Mouse (Mus musculus): ENCODE measurements around the gene Olfr813. TPM values are rescaled to one million over a fixed set of nuclear protein-coding genes. Genes with fewer than 3 reads are reported as not detected.

The Olfr813 gene
- not detected for polyA plus RNA-seq (2015; fragmentation: Illumina TruSeq; extraction: RNeasy Lipid Tissue Mini Kit (QIAGEN cat#74804); ENCODE audit: insufficient read depth, low read depth, low replicate concordance)

GRCm38 (mm10) chr10:129855067-129855466 lies at the start of gene Olfr813:
Gene Olfr813, plus strand, starts transcription at chr10:129855367.

DNA sequence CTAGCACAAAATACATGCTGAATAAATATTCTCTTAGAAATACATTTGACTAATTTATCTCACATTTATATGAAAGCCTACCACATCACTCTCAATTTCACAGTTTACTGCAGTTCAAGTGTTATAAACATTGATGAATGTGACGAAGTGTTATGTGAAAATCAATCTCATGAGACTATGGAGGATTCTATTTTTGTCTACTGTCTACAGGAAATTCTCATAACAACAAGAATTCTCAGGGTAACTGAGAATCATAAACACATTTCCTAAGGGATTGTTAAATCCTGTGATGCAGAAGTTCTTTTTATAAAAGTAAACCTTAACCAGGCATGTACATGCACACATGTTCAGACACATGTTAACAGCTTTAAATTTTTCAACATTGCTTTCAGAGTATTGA lies 9.2 kb upstream of the Olfr813 start, which contains the start of gene Olfr812:
Gene Olfr812 (minus strand): TSS at position 101 of the 400 bp plus-strand sequence.

DNA sequence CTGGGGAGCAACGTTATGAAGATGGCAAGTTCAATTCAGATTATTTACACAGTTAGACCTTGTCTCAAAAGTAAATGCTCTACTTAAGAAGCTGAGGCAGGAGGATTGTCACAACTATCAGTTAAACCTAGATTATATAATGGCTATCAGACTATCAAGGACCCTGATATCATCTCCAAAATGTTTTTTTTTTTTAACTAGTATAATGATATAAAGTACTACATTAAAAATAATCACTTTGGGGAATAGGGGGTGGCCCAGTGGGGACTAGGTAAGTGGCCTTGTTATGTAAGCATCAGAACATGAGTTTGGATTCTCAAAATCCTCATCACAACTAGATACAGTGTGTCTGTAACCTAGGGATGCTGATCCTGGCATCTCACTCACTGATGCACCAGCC lies 24.6 kb downstream of the Olfr813 start, which contains the start of gene Olfr814:
Gene Olfr814 (minus strand): TSS at position 101 of the 400 bp plus-strand sequence.

DNA sequence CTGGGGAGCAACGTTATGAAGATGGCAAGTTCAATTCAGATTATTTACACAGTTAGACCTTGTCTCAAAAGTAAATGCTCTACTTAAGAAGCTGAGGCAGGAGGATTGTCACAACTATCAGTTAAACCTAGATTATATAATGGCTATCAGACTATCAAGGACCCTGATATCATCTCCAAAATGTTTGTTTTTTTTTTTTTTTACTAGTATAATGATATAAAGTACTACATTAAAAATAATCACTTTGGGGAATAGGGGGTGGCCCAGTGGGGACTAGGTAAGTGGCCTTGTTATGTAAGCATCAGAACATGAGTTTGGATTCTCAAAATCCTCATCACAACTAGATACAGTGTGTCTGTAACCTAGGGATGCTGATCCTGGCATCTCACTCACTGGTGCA lies 50.6 kb downstream of the Olfr813 start, which contains the start of gene Olfr815:
Gene Olfr815 (minus strand): TSS at position 101 of the 400 bp plus-strand sequence.

Other genes with a start within 250 kb of the Olfr813 start
- not detected for gene Olfr796, start 242.8 kb upstream of the Olfr813 start, polyA plus RNA-seq (2015; fragmentation: Illumina TruSeq; extraction: RNeasy Lipid Tissue Mini Kit (QIAGEN cat#74804); ENCODE audit: insufficient read depth, low read depth, low replicate concordance)
- not detected for gene Olfr798, start 227.4 kb upstream of the Olfr813 start, polyA plus RNA-seq (2015; fragmentation: Illumina TruSeq; extraction: RNeasy Lipid Tissue Mini Kit (QIAGEN cat#74804); ENCODE audit: insufficient read depth, low read depth, low replicate concordance)
- gene Olfr799, start 217.9 kb upstream of the Olfr813 start, polyA plus RNA-seq (2015; fragmentation: Illumina TruSeq; extraction: RNeasy Lipid Tissue Mini Kit (QIAGEN cat#74804); ENCODE audit: insufficient read depth, low read depth, low replicate concordance): not detected
- not detected for gene Olfr800, start 197.7 kb upstream of the Olfr813 start, polyA plus RNA-seq (2015; fragmentation: Illumina TruSeq; extraction: RNeasy Lipid Tissue Mini Kit (QIAGEN cat#74804); ENCODE audit: insufficient read depth, low read depth, low replicate concordance)
- not detected for gene Olfr801, start 181.5 kb upstream of the Olfr813 start, polyA plus RNA-seq (2015; fragmentation: Illumina TruSeq; extraction: RNeasy Lipid Tissue Mini Kit (QIAGEN cat#74804); ENCODE audit: insufficient read depth, low read depth, low replicate concordance)
- not detected for gene Olfr802, start 167.2 kb upstream of the Olfr813 start, polyA plus RNA-seq (2015; fragmentation: Illumina TruSeq; extraction: RNeasy Lipid Tissue Mini Kit (QIAGEN cat#74804); ENCODE audit: insufficient read depth, low read depth, low replicate concordance)
- gene Olfr803, start 161.1 kb upstream of the Olfr813 start, polyA plus RNA-seq (2015; fragmentation: Illumina TruSeq; extraction: RNeasy Lipid Tissue Mini Kit (QIAGEN cat#74804); ENCODE audit: insufficient read depth, low read depth, low replicate concordance): not detected
- gene Olfr804, start 152.2 kb upstream of the Olfr813 start, polyA plus RNA-seq (2015; fragmentation: Illumina TruSeq; extraction: RNeasy Lipid Tissue Mini Kit (QIAGEN cat#74804); ENCODE audit: insufficient read depth, low read depth, low replicate concordance): not detected
- gene Olfr805, start 126.0 kb upstream of the Olfr813 start, polyA plus RNA-seq (2015; fragmentation: Illumina TruSeq; extraction: RNeasy Lipid Tissue Mini Kit (QIAGEN cat#74804); ENCODE audit: insufficient read depth, low read depth, low replicate concordance): not detected
- not detected for gene Olfr806, start 113.4 kb upstream of the Olfr813 start, polyA plus RNA-seq (2015; fragmentation: Illumina TruSeq; extraction: RNeasy Lipid Tissue Mini Kit (QIAGEN cat#74804); ENCODE audit: insufficient read depth, low read depth, low replicate concordance)
- not detected for gene Olfr807, start 97.6 kb upstream of the Olfr813 start, polyA plus RNA-seq (2015; fragmentation: Illumina TruSeq; extraction: RNeasy Lipid Tissue Mini Kit (QIAGEN cat#74804); ENCODE audit: insufficient read depth, low read depth, low replicate concordance)
- gene Olfr808, start 89.9 kb upstream of the Olfr813 start, polyA plus RNA-seq (2015; fragmentation: Illumina TruSeq; extraction: RNeasy Lipid Tissue Mini Kit (QIAGEN cat#74804); ENCODE audit: insufficient read depth, low read depth, low replicate concordance): not detected
- gene Olfr809, start 80.7 kb upstream of the Olfr813 start, polyA plus RNA-seq (2015; fragmentation: Illumina TruSeq; extraction: RNeasy Lipid Tissue Mini Kit (QIAGEN cat#74804); ENCODE audit: insufficient read depth, low read depth, low replicate concordance): not detected
- not detected for gene Olfr810, start 60.5 kb upstream of the Olfr813 start, polyA plus RNA-seq (2015; fragmentation: Illumina TruSeq; extraction: RNeasy Lipid Tissue Mini Kit (QIAGEN cat#74804); ENCODE audit: insufficient read depth, low read depth, low replicate concordance)
- not detected for gene Olfr811, start 51.0 kb upstream of the Olfr813 start, polyA plus RNA-seq (2015; fragmentation: Illumina TruSeq; extraction: RNeasy Lipid Tissue Mini Kit (QIAGEN cat#74804); ENCODE audit: insufficient read depth, low read depth, low replicate concordance)
- not detected for gene Olfr812, start 9.3 kb upstream of the Olfr813 start, polyA plus RNA-seq (2015; fragmentation: Illumina TruSeq; extraction: RNeasy Lipid Tissue Mini Kit (QIAGEN cat#74804); ENCODE audit: insufficient read depth, low read depth, low replicate concordance)
- gene Olfr814, start 24.5 kb downstream of the Olfr813 start, polyA plus RNA-seq (2015; fragmentation: Illumina TruSeq; extraction: RNeasy Lipid Tissue Mini Kit (QIAGEN cat#74804); ENCODE audit: insufficient read depth, low read depth, low replicate concordance): not detected
- not detected for gene Olfr815, start 50.5 kb downstream of the Olfr813 start, polyA plus RNA-seq (2015; fragmentation: Illumina TruSeq; extraction: RNeasy Lipid Tissue Mini Kit (QIAGEN cat#74804); ENCODE audit: insufficient read depth, low read depth, low replicate concordance)
- not detected for gene Olfr816, start 60.2 kb downstream of the Olfr813 start, polyA plus RNA-seq (2015; fragmentation: Illumina TruSeq; extraction: RNeasy Lipid Tissue Mini Kit (QIAGEN cat#74804); ENCODE audit: insufficient read depth, low read depth, low replicate concordance)
- not detected for gene Olfr818, start 93.7 kb downstream of the Olfr813 start, polyA plus RNA-seq (2015; fragmentation: Illumina TruSeq; extraction: RNeasy Lipid Tissue Mini Kit (QIAGEN cat#74804); ENCODE audit: insufficient read depth, low read depth, low replicate concordance)
- not detected for gene Olfr819, start 111.9 kb downstream of the Olfr813 start, polyA plus RNA-seq (2015; fragmentation: Illumina TruSeq; extraction: RNeasy Lipid Tissue Mini Kit (QIAGEN cat#74804); ENCODE audit: insufficient read depth, low read depth, low replicate concordance)
- not detected for gene Olfr247, start 120.8 kb downstream of the Olfr813 start, polyA plus RNA-seq (2015; fragmentation: Illumina TruSeq; extraction: RNeasy Lipid Tissue Mini Kit (QIAGEN cat#74804); ENCODE audit: insufficient read depth, low read depth, low replicate concordance)
- gene Gm10310, start 129.7 kb downstream of the Olfr813 start, polyA plus RNA-seq (2015; fragmentation: Illumina TruSeq; extraction: RNeasy Lipid Tissue Mini Kit (QIAGEN cat#74804); ENCODE audit: insufficient read depth, low read depth, low replicate concordance): not detected
- gene Olfr820, start 157.3 kb downstream of the Olfr813 start, polyA plus RNA-seq (2015; fragmentation: Illumina TruSeq; extraction: RNeasy Lipid Tissue Mini Kit (QIAGEN cat#74804); ENCODE audit: insufficient read depth, low read depth, low replicate concordance): not detected
- gene Olfr821, start 175.0 kb downstream of the Olfr813 start, polyA plus RNA-seq (2015; fragmentation: Illumina TruSeq; extraction: RNeasy Lipid Tissue Mini Kit (QIAGEN cat#74804); ENCODE audit: insufficient read depth, low read depth, low replicate concordance): not detected
- gene Olfr822, start 215.8 kb downstream of the Olfr813 start, polyA plus RNA-seq (2015; fragmentation: Illumina TruSeq; extraction: RNeasy Lipid Tissue Mini Kit (QIAGEN cat#74804); ENCODE audit: insufficient read depth, low read depth, low replicate concordance): not detected

Measured in pancreas, adult 10 weeks (tissue).